Comparison of ENCODE assay signal across 9 mouse cellular contexts in genomic region chr6:94806481-94807160, GRCm38 (mm10).
DNase-seq lines count a peak whose midpoint lies in the region; ATAC-seq and TF ChIP-seq lines count a peak whose summit lies in the region.
"Had no signal": no experiment of that assay in that cellular context is flagged by ENCODE, and none has a peak within 500 bp of the region (broad histone marks: within the 10 kb centered on the region; RNA-seq: fewer than 3 reads in every experiment).

No protein-coding gene starts in this region.

- H3K27me3 ChIP-seq in embryonic facial prominence, embryonic 12.5 days, result no peaks in the 10 kb centered on the region
- H3K27me3 ChIP-seq in limb, embryonic 10.5 days (ENCODE audit: low read depth, poor library complexity, severe bottlenecking), result 0 out of 2 replicates have a peak, but pooled peaks cover 4% of the 10 kb centered on the region
- H3K27me3 ChIP-seq: midbrain, embryonic 15.5 days had no signal

- 0 out of 2 replicates have a peak overlapping the region, but pooled peaks have one; percentile 1 for H3K4me2 ChIP-seq in embryonic facial prominence, embryonic 12.5 days (replicated peaks)
- H3K4me2 ChIP-seq: midbrain, embryonic 15.5 days had no signal

- peak; percentile 82; the same call in 1 of the 2 replicates for ATAC-seq in embryonic facial prominence, embryonic 12.5 days (ENCODE audit: insufficient number of reproducible peaks, insufficient read depth, low FRiP score, low TSS enrichment)
- ATAC-seq: midbrain, embryonic 15.5 days had no signal

- H3K9me3 ChIP-seq in embryonic facial prominence, embryonic 12.5 days, result no peaks in the 10 kb centered on the region
- H3K9me3 ChIP-seq in limb, embryonic 10.5 days (replicated peaks), result no peaks in the 10 kb centered on the region
- H3K9me3 ChIP-seq: midbrain, embryonic 15.5 days had no signal

- H3K36me3 ChIP-seq in embryonic facial prominence, embryonic 12.5 days, result no peaks in the 10 kb centered on the region
- H3K36me3 ChIP-seq in limb, embryonic 10.5 days, result no peaks in the 10 kb centered on the region
- H3K36me3 ChIP-seq: midbrain, embryonic 15.5 days had no signal

- WGBS in embryonic facial prominence, embryonic 12.5 days, result 24% methylated on average over 12 of the region's 12 CpGs
- WGBS in limb, embryonic 10.5 days, result 36% methylated on average over 12 of the region's 12 CpGs

- intact Hi-C loops in gastrocnemius, adult 2 months (cut with DNase I), result loop anchor here (5.0 kb wide), 1 partner anchor 99 kb away; no protein-coding TSS in a partner anchor
- intact Hi-C loops in gastrocnemius, postnatal 36 days (cut with DNase I), result no loop called here

- TF ChIP-seq CTCF in gastrocnemius, adult 2 months (IDR thresholded peaks at IDR 0.05), result no peak

- no peak overlapping the region for H3K4me3 ChIP-seq in gastrocnemius, adult 2 months
- no peak overlapping the region for H3K4me3 ChIP-seq in embryonic facial prominence, embryonic 12.5 days
- H3K4me3 ChIP-seq in limb, embryonic 10.5 days, result no peak overlapping the region
- H3K4me3 ChIP-seq: midbrain, embryonic 15.5 days had no signal

- peak overlapping the region; percentile 38; the same call in 1 of the 2 replicates for H3K27ac ChIP-seq in gastrocnemius, adult 2 months
- H3K27ac ChIP-seq in embryonic facial prominence, embryonic 12.5 days, result peak overlapping the region; percentile 74
- H3K27ac ChIP-seq in limb, embryonic 10.5 days, result peak overlapping the region; percentile 47
- H3K27ac ChIP-seq: midbrain, embryonic 15.5 days had no signal

- DNase-seq in gastrocnemius, adult 2 months, result peak; percentile 44
- no peak for DNase-seq in gastrocnemius, postnatal 36 days
- DNase-seq in 3T3-L1 (ENCODE audit: low read depth, low spot score), result peak; percentile 49
- peak; percentile 70 for DNase-seq in limb, embryonic 10.5 days (ENCODE audit: low spot score)
- DNase-seq in spleen, postnatal 4 days (ENCODE audit: low spot score in 2 of 2), result no peak
- no peak for DNase-seq in right cerebral cortex, postnatal 10 days (ENCODE audit: low spot score in 2 of 2)
- DNase-seq in urinary bladder, postnatal 4 days (ENCODE audit: low spot score in 2 of 2), result no peak

- H3K4me1 ChIP-seq in embryonic facial prominence, embryonic 12.5 days, result peaks cover 28% of the 10 kb centered on the region
- peaks cover 39% of the 10 kb centered on the region for H3K4me1 ChIP-seq in limb, embryonic 10.5 days
- H3K4me1 ChIP-seq: midbrain, embryonic 15.5 days had no signal

- H3K9ac ChIP-seq in embryonic facial prominence, embryonic 12.5 days, result no peak overlapping the region
- H3K9ac ChIP-seq: midbrain, embryonic 15.5 days had no signal

Comparison
In these comparisons a context has a peak if more than half of its experiments do, and no peak if none do; other contexts are left out.
1. DNase-seq: peak in gastrocnemius, adult 2 months (single experiment), 3T3-L1 (single experiment) and limb, embryonic 10.5 days (single experiment); none in gastrocnemius, postnatal 36 days (0 of 2), spleen, postnatal 4 days (0 of 2), right cerebral cortex, postnatal 10 days (0 of 2) and urinary bladder, postnatal 4 days (0 of 2).
2. Peak in every context shown above with its lines, with median percentiles within 50 percentile points of each other: H3K27ac ChIP-seq.